Mouse (Mus musculus) kidney, embryonic 14.5 days (tissue): ENCODE measurements around the gene Tacc2. TPM values are rescaled to one million over a fixed set of nuclear protein-coding genes. Genes with fewer than 3 reads are reported as not detected.
"Not testable (repeated sequence)": the region's sequence is repeated elsewhere in the genome, so short reads cannot be mapped to it uniquely, and the experiment has no call there.

Source experiments
- ATAC-seq: fragments of 200-750 bp; cut with Nextera tagmentation; 2 replicates; pipeline ENCODE4 v1.8.0; 2017; ENCODE audit warnings: moderate number of reproducible peaks, mild to moderate bottlenecking, moderate TSS enrichment, moderate library complexity; ENCODE audit not compliant: low FRiP score, low TSS enrichment
- H3K27ac ChIP-seq: fragments of 300-500 bp; sonication (generic); 2 replicates; pipeline ENCODE4 v1.5.1; 2014; ENCODE audit warnings: low read depth, mild to moderate bottlenecking, low read length, moderate library complexity, mixed read lengths
- H3K27me3 ChIP-seq: fragments of 300-500 bp; sonication (generic); 2 replicates; pipeline ENCODE4 v1.6.1; 2014; ENCODE audit warnings: mild to moderate bottlenecking, low read length; ENCODE audit not compliant: control insufficient read depth, insufficient read depth
- H3K36me3 ChIP-seq: fragments of 300-500 bp; sonication (generic); 2 replicates; pipeline ENCODE4 v1.6.1; 2014; ENCODE audit warnings: low read length, mixed read lengths; ENCODE audit not compliant: control insufficient read depth, insufficient read depth
- H3K4me1 ChIP-seq: fragments of 300-500 bp; sonication (generic); 2 replicates; pipeline ENCODE4 v1.6.1; 2014; ENCODE audit warnings: low read length, mixed read lengths; ENCODE audit not compliant: control insufficient read depth, insufficient read depth
- H3K4me2 ChIP-seq: fragments of 300-500 bp; sonication (generic); replicated peaks from 2 replicates; pipeline ENCODE4 v1.6.1; 2014; ENCODE audit warnings: low read depth, mild to moderate bottlenecking, low read length
- H3K4me3 ChIP-seq: fragments of 300-500 bp; sonication (generic); 2 replicates; pipeline ENCODE4 v1.5.1; 2014; ENCODE audit warnings: mild to moderate bottlenecking, low read length
- H3K9ac ChIP-seq: fragments of 300-500 bp; sonication (generic); 2 replicates; pipeline ENCODE4 v1.6.1; 2014; ENCODE audit warnings: low read depth, mild to moderate bottlenecking, low read length, moderate library complexity
- H3K9me3 ChIP-seq: fragments of 300-500 bp; sonication (generic); 2 replicates; pipeline ENCODE4 v1.6.1; 2016; ENCODE audit warnings: low read length; ENCODE audit not compliant: control insufficient read depth
- WGBS: fragments of 180-500 bp; shearing (Covaris S2); extraction: QIAGEN DNeasy Blood & Tissue Kit; methylation state at CpG from one replicate; pipeline ENCODE4 v1.1.7; 2014; 5-methylcytosine and 5-hydroxymethylcytosine counted together
- polyA plus RNA-seq: library from polyadenylated mRNA; unstranded; fragments of >200 nt; fragmentation: Nextera tagmentation; extraction: Ambion mirVana; gene quantifications from 2 replicates; pipeline ENCODE4 v1.2.1, GENCODE M21; 2014

Tacc2 gene
- polyA plus RNA-seq = 24.4 and 41.5 TPM in 2 replicates

GRCm38 (mm10) chr7:130577388-130578003 lies at the start of gene Tacc2:
Gene Tacc2 (plus strand): TSS chr7:130577438.
- Histone ChIP-seq H3K9ac (no peak within 1 kb of the TSS), H3K27ac (no peak within 1 kb of the TSS)
- 48% methylated on average over 15 of the region's 15 CpGs for WGBS

DNA sequence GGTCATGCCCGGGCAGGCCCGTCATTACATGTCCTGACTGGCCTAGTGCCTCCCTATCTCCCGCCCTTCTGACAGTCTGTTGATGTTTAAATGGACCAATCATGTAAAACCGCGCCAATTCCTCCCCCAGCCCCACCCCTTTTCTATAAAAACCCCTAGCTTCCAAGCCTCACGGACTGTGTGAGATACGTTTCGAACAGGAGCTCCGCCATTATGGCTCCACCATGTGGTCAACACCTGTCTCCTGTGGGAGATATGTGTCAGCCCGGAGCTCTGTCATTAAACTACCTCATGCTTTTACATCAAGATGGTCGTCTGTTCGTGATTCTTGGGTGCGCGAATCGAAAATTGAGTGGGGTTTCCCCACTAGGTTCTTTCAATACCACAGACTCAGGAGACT lies 46.1 kb upstream of the Tacc2 start:
- H3K27ac ChIP-seq, H3K4me1 ChIP-seq, ATAC-seq, H3K4me3 ChIP-seq, H3K9me3 ChIP-seq, H3K9ac ChIP-seq, H3K4me2 ChIP-seq, H3K27me3 ChIP-seq: not testable (repeated sequence)
- 94% methylated on average over 15 of the region's 15 CpGs for WGBS
- peaks cover 52% of the 10 kb centered on the region for H3K36me3 ChIP-seq

More at GRCm38 (mm10) chr7:130577388-130578003, at the start of gene Tacc2:
- Histone ChIP-seq H3K27me3 (no peaks in the 10 kb centered on the region), H3K36me3 (no peaks in the 10 kb centered on the region; the same call in 1 of the 2 replicates), H3K4me2 (peak within 1 kb of the TSS; percentile 28), H3K4me3 (peak within 1 kb of the TSS; percentile 11), H3K9me3 (no peaks in the 10 kb centered on the region), H3K4me1 (peaks cover 9% of the 10 kb centered on the region; the same call in 1 of the 2 replicates)
- ATAC-seq = no peak

- Histone ChIP-seq H3K27ac (no peak overlapping the region), H3K4me1 (no peaks in the 10 kb centered on the region), H3K27me3 (no peaks in the 10 kb centered on the region), H3K9me3 (no peaks in the 10 kb centered on the region), H3K36me3 (peaks cover 77% of the 10 kb centered on the region), H3K9ac (no peak overlapping the region), H3K4me3 (no peak overlapping the region), H3K4me2 (no peak overlapping the region)
- peak; percentile 82 for ATAC-seq
- WGBS = 53% methylated on average over 24 of the region's 25 CpGs
These were observed 43.6 kb upstream of the Tacc2 start for GRCm38 (mm10) chr7:130533316-130534260.

GRCm38 (mm10) chr7:130535174-130535573 lies 42.1 kb upstream of the Tacc2 start:
- H3K36me3 ChIP-seq = peaks cover 86% of the 10 kb centered on the region
- no peaks in the 10 kb centered on the region for H3K27me3 ChIP-seq
- H3K4me3 ChIP-seq = no peak overlapping the region
- H3K27ac ChIP-seq = no peak overlapping the region
- no peaks in the 10 kb centered on the region for H3K4me1 ChIP-seq
- H3K9me3 ChIP-seq = no peaks in the 10 kb centered on the region
- no peak for ATAC-seq
- H3K4me2 ChIP-seq = no peak overlapping the region
- H3K9ac ChIP-seq = no peak overlapping the region
- WGBS = 91% methylated on average over 4 of the region's 4 CpGs

- Histone ChIP-seq H3K9ac (no peak overlapping the region), H3K4me2 (no peak overlapping the region)
- WGBS = 96% methylated on average over 4 of the region's 4 CpGs
These were observed 40.2 kb upstream of the Tacc2 start for GRCm38 (mm10) chr7:130537068-130537467.

GRCm38 (mm10) chr7:130540176-130540575 lies 37.1 kb upstream of the Tacc2 start:
- no peak for ATAC-seq
- WGBS = 87% methylated on average over 7 of the region's 7 CpGs
- H3K27ac ChIP-seq = no peak overlapping the region
- no peaks in the 10 kb centered on the region for H3K4me1 ChIP-seq
- peaks cover 93% of the 10 kb centered on the region for H3K36me3 ChIP-seq
- H3K4me2 ChIP-seq = no peak overlapping the region
- H3K9ac ChIP-seq = no peak overlapping the region
- no peaks in the 10 kb centered on the region for H3K27me3 ChIP-seq
- no peaks in the 10 kb centered on the region for H3K9me3 ChIP-seq
- no peak overlapping the region for H3K4me3 ChIP-seq

More at GRCm38 (mm10) chr7:130537068-130537467, 40.2 kb upstream of the Tacc2 start:
- Histone ChIP-seq H3K27me3 (no peaks in the 10 kb centered on the region), H3K27ac (no peak overlapping the region), H3K36me3 (peaks cover 87% of the 10 kb centered on the region), H3K4me1 (no peaks in the 10 kb centered on the region), H3K9me3 (no peaks in the 10 kb centered on the region), H3K4me3 (no peak overlapping the region)
- ATAC-seq = no peak

- H3K4me2 ChIP-seq = no peak overlapping the region
- H3K4me3 ChIP-seq = no peak overlapping the region
- H3K9ac ChIP-seq = no peak overlapping the region
- no peak for ATAC-seq
- no peaks in the 10 kb centered on the region for H3K9me3 ChIP-seq
- H3K36me3 ChIP-seq = peaks cover 67% of the 10 kb centered on the region
- H3K27ac ChIP-seq = no peak overlapping the region
- no peaks in the 10 kb centered on the region for H3K27me3 ChIP-seq
- peaks cover 9% of the 10 kb centered on the region for H3K4me1 ChIP-seq
- 89% methylated on average over 4 of the region's 4 CpGs for WGBS
These were observed 34.1 kb upstream of the Tacc2 start for GRCm38 (mm10) chr7:130543181-130543580.

DNA sequence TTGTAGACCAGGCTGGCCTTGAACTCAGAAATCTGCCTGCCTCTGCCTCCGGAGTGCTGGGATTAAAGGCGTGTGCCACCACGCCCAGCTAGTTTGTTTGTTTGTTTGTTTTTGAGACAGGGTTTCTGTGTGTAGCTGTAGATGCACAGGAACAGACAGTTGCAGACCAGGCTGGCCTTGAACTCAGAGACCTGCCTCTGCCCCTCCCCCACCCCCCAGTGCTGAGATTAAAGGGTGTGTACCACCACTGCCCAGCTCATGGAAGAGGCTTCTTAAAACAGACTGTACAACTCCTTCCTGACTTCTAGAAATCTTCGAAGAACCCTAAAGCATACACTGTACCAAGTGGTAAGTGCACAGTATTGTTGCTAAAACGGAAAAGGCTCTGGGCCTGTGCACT lies 31.8 kb upstream of the Tacc2 start:
- no peak for ATAC-seq
- Histone ChIP-seq H3K4me1 (peaks cover 9% of the 10 kb centered on the region), H3K36me3 (peaks cover 45% of the 10 kb centered on the region), H3K4me3 (peak overlapping the region; percentile 94; the same call in 1 of the 2 replicates), H3K4me2 (peak overlapping the region; percentile 88), H3K9me3 (no peaks in the 10 kb centered on the region; the same call in 1 of the 2 replicates), H3K27ac (no peak overlapping the region), H3K9ac (no peak overlapping the region; the same call in 1 of the 2 replicates), H3K27me3 (no peaks in the 10 kb centered on the region)
- WGBS = 86% methylated on average over 5 of the region's 5 CpGs

GRCm38 (mm10) chr7:130545893-130546292 lies 31.3 kb upstream of the Tacc2 start:
- H3K4me1 ChIP-seq = peaks cover 9% of the 10 kb centered on the region
- H3K9me3 ChIP-seq = no peaks in the 10 kb centered on the region; the same call in 1 of the 2 replicates
- no peak for ATAC-seq
- 42% methylated on average over 3 of the region's 3 CpGs for WGBS
- no peaks in the 10 kb centered on the region for H3K27me3 ChIP-seq
- H3K4me3 ChIP-seq = peak overlapping the region; percentile 94
- H3K27ac ChIP-seq = peak overlapping the region; percentile 100
- peak overlapping the region; percentile 99 for H3K9ac ChIP-seq
- H3K4me2 ChIP-seq = peak overlapping the region; percentile 88
- peaks cover 42% of the 10 kb centered on the region for H3K36me3 ChIP-seq
